Mouse (Mus musculus) cerebellum, postnatal 25 days (tissue): ENCODE data around the gene Akap6.
A peak's percentile ranks its signal among the peaks of the same experiment; 100 is the strongest.

Experiments used
- DNase-seq, 2 experiments: peaks; one replicate each; pipeline ENCODE4 v3.0.0; 2021; ENCODE audit warnings: mixed read lengths in 2 of 2

Gene Akap6

DNA sequence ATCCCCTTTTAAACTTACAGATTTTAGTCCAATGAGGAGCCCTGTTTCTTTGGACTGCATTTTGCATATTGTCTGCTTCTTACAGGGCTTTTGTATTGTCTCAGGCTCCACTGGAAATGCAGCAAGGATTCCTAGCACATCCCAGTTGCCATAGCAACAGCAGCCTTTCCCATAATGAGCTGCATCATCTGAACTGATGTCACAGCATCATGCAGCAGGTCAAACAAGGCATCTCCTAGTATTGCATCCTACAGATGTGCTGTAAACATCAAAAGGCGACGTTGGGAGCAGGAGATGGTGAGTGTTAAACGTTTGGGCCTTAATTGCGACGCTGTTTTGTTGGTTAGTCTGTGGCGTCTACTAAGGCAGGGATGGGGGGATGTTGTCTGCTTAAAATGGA, at the start of gene Akap6:
Akap6 (plus strand) TSS at position 238 of the 400 bp plus-strand sequence.
- peak; percentile 62 to 76 for DNase-seq

DNA sequence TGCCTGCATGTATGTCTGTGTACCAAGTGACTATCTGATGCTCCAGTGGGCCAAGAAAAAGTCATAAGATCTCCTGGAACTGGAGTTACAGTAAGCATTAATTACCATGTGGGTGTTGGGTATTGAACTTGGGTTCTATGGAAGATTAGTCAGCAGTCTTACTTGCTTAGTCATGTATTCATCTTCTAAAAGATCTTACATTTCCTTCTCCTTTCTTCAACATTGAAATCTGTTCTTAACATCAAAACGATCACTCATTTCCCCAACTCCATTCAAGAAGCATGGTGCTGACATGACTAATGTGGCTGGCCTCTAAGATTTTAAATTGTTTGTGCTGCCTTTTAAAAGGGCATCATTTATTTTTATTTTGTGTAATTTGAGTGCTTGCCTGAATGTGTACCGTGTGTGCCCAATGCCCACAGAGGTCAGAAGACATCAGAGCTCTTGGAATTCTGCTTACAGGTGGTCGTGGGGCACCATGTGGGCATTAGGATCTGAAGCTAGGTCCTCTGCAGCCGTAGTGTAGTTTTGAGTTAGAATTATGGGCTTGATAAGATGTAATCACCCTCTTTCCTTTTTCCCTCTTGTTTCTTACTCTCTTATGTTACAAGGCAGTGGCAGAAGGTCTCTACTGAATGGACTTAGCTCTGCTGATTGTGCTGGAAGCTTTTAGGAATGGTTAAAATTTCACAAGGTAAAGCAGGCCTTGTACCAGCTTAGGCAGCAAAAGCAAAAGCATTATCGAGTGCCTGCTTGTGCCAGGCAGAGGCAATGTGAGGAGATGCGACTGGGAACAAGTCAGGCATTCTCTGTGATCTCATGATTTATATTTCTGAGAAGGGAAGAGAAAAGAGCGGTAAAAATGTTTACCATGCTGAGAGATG, 36.0 kb upstream of the Akap6 start:
- no peak for DNase-seq

- no peak for DNase-seq
Measured at GRCm38 (mm10) chr12:52664944-52665343, 34.2 kb upstream of the Akap6 start.

GRCm38 (mm10) chr12:52671436-52671835, 27.7 kb upstream of the Akap6 start:
- peak in 1 of 2 experiments; percentile 13 for DNase-seq

- DNase-seq = no peak
Measured at GRCm38 (mm10) chr12:52671943-52672342, 27.2 kb upstream of the Akap6 start.

DNA sequence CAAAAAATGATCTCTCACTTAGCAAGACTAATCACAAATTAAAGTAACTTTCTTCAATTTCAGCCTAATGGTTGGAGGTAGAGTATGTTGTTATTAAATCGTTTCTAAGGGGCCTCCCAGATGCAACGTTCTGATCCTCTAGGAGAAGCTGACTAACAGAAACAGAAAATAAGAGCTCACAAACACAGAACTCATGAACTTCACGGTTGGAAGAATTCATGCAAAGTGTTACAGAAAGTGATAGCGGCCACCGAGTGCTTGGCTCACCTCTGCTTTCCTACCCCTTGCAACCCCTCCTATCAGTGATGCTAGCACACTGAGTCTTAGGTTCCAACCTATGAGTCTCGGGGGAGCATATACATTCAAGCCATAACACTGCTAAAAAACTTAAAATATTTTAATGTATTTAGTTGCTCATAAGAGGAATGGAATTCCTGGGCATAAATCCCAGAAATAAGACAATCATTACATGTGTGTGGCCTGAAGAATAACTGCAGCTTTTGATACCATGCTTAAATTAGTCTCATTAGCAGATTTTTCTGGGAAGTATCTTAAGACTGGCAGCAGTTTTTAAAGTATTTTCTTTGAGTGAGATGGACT, 25.7 kb upstream of the Akap6 start:
- DNase-seq = no peak

DNA sequence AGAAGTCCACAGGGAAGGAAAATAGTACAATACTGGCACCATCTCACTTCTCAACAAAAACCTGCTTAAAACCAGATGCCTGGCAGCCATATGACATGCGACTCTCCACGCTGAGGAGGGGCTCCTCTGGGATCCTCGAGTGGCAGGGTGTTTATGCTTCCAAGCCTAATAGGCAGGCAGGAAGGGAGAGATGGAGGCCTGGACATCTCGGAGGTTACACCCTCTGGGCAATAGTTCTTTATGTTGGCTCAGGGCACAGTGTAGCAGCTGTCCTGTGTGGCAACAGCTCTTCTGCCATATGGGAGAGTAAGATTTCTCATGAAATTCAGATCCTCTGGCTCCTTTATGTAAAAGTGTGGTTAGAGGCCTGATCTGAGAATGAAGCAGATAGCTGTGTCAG, 24.2 kb upstream of the Akap6 start:
- DNase-seq = peak in 1 of 2 experiments; percentile 14

GRCm38 (mm10) chr12:52687355-52687754, 11.8 kb upstream of the Akap6 start:
- DNase-seq = no peak

DNA sequence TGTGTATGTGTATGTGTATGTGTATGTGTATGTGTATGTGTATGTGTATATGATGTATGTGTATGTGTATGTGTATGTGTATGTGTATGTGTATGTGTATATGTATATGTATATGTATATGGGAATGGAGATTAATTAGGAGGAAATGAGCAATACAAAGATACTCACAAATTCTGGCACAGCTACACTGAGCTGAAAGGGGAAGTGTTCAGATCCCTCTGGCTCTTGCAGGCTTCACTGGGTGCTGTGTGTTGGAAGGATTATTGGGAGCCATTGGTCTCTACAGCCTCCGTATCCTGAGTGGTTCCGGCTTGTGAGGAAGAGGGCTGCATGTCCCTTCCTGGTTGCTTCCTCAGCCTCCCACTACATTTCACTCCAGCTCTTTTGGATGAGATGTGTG, 10.5 kb upstream of the Akap6 start:
- DNase-seq = no peak

GRCm38 (mm10) chr12:52691552-52691951, 7.6 kb upstream of the Akap6 start:
- no peak for DNase-seq

- DNase-seq = no peak
Measured at GRCm38 (mm10) chr12:52692290-52692974, 6.8 kb upstream of the Akap6 start.

GRCm38 (mm10) chr12:52697407-52698109, 1.6 kb upstream of the Akap6 start:
- no peak for DNase-seq

DNA sequence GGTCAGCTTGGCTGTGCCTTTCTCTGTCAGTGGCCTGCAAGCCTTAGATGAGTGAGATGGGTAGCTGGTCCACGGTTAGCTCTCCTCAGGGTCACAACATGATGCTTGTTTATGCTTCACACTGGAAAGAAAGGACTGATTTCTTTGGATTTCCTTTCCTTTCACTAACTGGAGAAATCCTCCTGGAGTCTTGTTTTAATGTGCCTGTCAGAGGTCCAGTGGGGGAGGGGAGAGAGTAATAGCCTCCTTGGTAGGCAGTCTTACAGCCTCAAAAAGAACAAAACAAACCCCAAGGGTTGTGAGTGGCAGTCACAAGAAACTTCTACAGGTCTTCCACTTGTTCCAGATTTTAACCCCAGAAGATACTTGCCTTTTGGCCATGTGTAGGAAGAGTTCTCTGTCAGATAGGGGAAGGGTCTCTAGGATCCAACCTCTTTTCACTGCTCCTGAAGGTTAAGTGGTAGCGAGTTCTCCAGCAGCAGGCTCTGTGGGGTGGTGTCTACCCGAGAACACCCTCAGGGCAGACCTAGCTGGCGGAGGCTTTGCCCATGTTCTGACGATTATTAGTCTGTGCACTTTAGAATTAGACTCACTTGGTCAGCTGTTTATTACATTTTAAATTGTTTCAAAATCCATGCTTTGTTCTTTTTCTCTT, 780 bp upstream of the Akap6 start:
- DNase-seq = no peak

DNA sequence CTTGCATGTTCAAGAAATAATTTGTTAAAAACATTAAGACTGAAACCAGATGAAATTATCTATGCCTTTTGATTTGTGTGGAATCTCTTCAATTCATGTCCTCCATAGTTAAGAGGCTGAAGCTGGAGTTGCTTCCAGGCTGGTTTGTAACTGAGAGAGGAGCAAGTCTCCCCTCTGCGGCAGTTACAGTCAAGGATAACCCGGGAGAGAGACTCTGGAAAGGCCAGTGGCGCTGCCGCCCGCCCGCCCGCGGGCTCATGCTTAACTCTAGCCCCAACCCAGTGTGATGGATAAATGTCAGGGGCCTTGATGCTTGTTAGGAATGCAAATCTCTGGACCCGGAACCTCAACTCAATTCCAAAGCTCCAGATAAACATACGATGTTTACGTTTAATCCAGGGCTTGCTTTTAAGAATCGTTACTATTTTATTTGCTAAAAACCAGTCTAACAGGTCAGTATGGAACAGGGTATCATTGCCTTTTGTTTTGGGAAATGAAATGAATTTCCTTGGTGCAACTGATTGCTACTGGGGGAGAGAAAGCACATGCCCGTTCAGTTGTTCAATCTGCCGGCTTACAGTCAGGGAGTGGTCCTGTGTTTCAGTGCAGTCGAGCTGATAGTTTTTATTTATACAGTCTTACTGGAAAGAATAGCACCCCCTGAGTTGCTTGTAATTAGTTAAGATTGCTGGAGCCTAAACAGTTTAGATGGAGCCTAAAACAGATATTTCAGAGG, 946 bp downstream of the Akap6 start:
- DNase-seq = peak; percentile 59 to 64

DNA sequence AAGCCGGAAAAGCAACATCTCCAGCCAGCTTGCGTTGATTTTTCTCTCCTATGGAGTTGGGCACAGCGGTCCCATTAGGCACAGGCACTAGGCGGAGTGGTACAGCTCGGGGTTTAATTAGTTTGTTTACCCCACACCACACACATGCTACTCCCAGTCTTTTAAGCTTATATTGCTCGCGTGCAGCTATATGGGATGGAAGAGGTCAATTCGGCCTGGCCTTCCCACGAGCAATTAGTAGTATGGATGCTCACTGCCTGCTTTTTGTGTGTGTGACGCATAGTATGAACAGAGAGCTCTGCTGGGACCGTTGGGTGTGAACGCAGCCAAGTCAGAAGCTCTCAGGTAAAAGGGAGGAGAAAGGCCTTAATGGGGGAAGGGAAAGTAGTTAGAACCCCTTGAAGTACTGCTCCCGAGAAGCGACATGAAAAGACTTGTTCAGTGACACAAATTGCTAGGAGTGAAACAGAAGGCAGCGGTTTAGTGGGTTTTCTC, 1.6 kb downstream of the Akap6 start:
- DNase-seq = peak; percentile 56 to 64

DNA sequence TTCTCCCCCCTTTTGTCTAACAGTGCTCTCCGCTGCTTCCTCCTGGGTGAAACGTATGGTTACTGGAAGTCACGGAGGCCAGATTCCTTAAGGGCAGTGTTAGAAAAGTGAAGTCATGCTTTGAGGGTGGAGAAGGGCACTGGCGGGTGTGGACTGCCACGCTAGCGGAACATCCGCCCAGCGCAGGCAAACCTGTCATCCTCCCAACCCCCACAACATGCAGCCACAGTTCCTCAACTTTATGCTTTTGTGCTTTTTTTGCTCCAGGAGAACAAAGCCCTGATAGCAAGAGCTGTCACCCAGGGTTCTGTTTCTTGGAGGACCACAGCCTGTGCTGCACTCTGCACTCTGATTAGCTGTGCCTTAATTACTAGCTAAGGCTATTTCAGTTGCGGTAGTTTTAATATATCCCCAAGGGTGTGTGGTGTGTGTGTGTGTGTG, 2.0 kb downstream of the Akap6 start:
- DNase-seq = peak; percentile 40 to 48

- no peak for DNase-seq
Measured at GRCm38 (mm10) chr12:52702368-52702967, 3.3 kb downstream of the Akap6 start.

- DNase-seq = no peak
Measured at GRCm38 (mm10) chr12:52704081-52704480, 4.9 kb downstream of the Akap6 start.

- no peak for DNase-seq
Measured at GRCm38 (mm10) chr12:52704810-52705209, 5.6 kb downstream of the Akap6 start.

- DNase-seq = no peak
Measured at GRCm38 (mm10) chr12:52711382-52711781, 12.2 kb downstream of the Akap6 start.
